Mouse (Mus musculus) embryo, embryonic 11.5 days (tissue): ENCODE data around the gene Gpatch3.

ENCODE experiments used
- DNase-seq: peaks from one replicate; pipeline ENCODE4 v3.0.0-alpha.2; 2012; ENCODE audit warnings: low read depth, low spot score

Gpatch3 gene

DNA sequence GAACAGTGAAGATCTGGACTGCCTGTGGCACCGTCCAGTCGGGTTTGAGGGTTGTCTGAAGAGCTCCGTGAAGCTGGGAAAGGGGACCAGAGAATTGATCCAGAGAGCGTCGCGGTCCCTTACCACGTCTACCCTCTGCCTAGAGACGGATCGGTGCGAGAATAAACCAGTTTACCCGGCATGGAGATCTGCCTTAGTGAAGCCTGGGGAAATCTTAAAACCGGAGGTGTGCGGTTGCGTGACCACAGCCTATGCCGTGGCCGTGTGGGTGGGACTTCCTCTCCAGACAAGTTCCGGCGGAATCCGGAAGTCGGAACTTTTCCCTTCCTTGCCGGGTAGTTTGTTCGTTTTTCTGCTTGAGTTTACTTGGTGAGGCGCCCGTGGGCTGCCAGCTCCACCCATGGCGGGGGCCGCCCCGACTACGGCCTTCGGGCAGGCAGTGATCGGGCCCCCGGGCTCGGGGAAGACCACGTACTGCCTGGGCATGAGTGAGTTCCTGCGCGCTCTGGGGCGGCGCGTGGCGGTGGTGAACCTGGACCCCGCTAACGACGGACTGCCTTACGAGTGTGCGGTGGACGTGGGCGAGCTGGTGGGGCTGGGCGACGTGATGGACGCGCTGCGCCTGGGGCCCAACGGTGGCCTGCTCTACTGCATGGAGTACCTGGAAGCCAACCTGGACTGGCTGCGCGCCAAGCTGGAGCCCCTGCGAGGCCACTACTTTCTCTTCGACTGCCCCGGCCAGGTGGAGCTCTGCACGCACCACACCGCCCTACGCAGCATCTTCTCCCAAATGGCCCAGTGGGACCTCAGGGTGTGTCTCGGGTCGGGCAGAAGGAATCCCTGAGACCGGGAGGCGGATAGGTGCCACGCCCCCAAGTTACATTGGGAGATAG lies 9.8 kb downstream of the Gpatch3 start, which contains the start of gene Gpn2:
TSS of gene Gpn2 (plus strand) at position 304 of the 893 bp plus-strand sequence.
- peak; percentile 66 for DNase-seq

- DNase-seq, result no peak
These were observed 18.0 kb downstream of the Gpatch3 start for GRCm38 (mm10) chr4:133592570-133592969.

DNA sequence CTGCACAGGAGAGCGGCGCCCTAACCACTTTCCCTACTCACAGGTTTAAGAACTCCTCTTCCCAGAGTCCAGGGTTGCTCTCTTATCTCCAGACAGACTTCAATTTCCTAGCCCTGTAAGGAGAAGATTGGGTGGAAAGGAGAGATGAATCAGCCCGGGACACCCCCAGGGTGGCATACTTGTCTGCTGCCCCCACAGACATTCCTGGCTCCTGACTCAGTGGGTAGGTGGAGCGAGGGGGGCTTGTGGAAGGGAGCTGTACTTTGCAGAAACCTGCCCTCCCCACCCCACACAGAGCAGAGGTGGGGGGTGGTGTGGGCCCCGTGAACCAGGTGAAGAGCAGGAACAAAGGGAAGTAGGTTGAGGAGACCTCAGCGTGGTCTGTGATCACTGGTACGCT lies 21.0 kb downstream of the Gpatch3 start:
- DNase-seq, result no peak

GRCm38 (mm10) chr4:133596084-133596483 lies 21.5 kb downstream of the Gpatch3 start:
- no peak for DNase-seq

DNA sequence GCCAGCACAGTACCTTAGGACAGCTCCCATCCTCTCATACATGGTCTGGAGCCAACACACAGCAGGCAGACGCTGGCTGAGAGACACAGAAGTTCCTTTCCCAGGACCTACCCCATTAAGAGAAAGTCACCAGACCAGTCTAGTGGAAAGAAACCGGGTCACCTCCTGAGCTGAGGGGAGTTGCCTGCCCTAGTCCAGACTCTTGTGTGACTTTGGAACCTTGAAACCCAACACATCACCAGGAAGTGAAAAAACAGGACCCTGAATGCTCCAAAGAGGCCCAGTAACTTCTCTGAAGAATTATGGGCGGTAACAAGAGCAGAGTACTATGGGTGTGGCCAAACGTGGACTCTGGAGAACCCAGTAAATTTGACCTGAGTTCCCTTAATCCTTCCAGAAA lies 24.1 kb downstream of the Gpatch3 start:
- DNase-seq, result no peak

GRCm38 (mm10) chr4:133599116-133599515 lies 24.6 kb downstream of the Gpatch3 start:
- DNase-seq, result no peak

- peak; percentile 75 for DNase-seq
These were observed 25.1 kb downstream of the Gpatch3 start for GRCm38 (mm10) chr4:133599571-133600073.

GRCm38 (mm10) chr4:133600306-133600705 lies 25.8 kb downstream of the Gpatch3 start:
- no peak for DNase-seq

- no peak for DNase-seq
These were observed 27.2 kb downstream of the Gpatch3 start, which contains the start of gene Sfn for GRCm38 (mm10) chr4:133601721-133602218. Sfn (minus strand) TSS chr4:133602168.

DNA sequence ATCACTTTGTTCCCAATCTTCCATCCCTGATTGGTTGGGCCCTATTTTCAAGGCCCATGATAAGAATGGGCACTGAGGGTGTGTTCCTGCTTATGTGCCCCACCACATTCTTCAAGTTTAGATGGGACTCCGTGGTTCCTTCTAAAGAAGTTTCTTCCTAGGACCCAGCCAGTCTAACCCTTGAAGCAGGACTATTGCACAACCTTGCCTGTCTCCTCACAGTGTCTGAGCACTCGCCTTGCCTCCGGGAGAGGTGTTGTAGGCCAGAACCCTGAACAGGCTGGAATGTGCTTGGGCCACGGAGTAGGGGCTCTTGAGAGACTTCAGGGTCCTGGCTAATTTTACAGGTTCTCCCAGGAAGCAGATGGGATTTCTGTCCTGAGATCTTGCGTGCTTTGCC lies 28.5 kb downstream of the Gpatch3 start:
- DNase-seq, result no peak

DNA sequence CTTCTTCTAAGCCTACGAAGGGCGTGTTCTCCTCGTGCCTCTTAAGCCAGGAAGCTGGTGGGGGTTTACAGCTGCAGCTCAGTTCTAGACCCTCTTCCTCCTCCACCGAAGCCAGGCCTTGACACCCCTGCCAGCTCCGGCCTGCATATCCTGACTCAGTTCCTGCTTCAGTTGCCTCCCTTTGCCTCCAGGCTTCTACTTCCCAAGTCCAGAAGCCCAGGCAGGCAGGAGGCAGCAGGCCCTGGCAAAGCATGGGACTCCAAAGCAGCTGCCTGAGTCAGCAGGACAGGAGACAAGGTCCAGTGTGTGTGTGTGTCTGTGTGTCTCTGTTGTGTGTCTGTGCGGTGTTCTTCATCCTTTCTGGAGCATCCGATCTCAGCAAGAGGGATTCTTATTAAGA lies 29.6 kb downstream of the Gpatch3 start:
- no peak for DNase-seq

- DNase-seq, result no peak
These were observed 30.3 kb downstream of the Gpatch3 start for GRCm38 (mm10) chr4:133604856-133605255.

DNA sequence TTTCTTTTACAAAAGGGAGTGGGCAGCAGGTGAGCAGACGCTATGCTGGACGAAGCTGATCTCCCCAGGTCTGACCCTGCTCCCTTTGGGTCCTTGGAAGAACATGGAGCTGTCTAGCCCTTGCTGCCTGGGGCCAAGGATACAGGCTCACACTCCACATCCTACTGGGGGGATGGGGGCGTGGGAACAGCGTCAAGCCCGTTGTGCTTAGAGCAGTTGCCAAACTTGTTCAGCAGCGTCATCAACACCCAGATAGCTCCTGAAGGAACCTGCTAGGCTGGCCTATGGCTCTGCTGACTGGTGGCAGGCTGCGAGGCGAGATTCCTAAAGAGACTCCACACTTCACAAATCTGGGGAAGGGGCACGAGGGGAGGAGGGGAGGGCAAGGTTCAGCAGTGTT lies 30.8 kb downstream of the Gpatch3 start:
- DNase-seq, result no peak

DNA sequence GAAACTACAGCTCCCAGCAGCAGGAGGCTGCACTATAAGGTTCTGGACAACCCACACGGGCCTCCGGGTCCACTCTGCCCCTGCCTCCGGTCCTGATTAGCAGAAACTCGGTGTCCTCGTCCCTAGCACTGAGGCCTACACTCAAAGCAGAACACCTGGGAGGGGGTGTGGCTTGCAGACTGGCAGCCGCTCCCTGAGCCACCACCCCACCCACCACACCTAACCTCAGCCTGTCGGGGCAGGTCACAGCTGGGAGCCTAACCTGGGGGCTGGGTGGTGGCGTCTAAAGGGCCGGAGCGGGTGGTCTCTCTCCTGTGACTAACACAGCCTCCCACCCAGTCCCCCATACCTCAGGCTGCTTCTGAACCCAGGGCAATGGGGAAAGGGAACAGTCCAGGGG lies 32.7 kb downstream of the Gpatch3 start:
- DNase-seq, result no peak

DNA sequence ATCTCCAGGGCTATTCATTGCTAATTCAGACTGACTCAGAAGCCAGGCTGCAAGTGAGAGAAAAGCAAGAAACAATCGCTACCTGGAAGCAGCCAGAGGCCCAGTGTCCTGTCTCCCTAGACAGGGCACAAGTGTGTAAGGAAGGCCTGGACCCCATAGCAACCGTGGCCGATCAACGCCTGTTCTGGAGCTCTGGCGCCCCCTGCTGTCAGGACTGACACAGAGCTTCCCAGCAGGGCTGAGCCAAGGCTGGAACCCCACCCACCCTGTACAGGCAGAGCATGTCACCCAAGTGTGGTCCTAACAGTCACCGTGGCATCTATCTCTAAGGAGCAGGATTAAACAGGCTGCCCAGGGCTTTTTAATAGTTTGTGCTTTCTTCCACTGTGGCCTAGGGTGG lies 35.2 kb downstream of the Gpatch3 start:
- peak; percentile 54 for DNase-seq

- no peak for DNase-seq
These were observed 37.3 kb downstream of the Gpatch3 start for GRCm38 (mm10) chr4:133611815-133612214.

DNA sequence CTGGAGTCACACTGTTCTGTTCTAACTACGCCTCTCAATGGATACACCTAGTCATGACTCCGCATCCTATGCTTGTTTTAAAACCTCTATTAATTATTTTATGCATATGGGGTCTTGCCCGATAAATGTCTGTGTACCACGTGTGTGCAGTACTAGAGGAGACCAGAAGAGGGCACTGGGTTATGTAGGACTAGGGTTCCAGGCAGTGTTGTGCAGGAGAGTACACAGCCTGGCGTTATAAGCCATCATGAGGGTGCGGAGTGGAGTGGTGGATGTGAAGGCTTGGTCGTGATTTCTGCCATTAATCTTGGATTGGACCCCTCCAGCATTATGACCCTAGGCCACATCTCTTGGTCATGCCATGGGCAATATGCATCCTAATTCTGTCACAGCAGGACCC lies 37.9 kb downstream of the Gpatch3 start:
- DNase-seq, result no peak

DNA sequence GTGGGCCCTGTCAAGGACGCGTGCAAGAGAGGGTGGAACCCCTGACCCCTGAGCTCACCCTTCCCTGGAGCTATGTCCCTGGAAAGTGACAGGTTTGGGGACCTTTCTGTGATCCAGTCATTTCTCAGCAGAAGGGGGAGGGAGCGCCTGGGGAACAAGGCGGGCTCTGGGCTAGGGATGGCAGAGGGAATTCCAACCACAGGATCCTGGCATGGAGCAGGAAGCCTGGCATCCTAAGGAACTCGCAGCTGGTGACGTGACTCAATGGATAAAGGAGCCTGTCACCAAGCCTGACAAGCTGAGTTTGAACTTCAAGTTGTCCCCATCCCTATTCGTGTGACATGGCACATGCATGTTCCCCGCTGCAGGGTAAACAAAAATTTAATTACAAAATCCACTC lies 38.5 kb downstream of the Gpatch3 start:
- DNase-seq, result no peak

GRCm38 (mm10) chr4:133613867-133614266 lies 39.3 kb downstream of the Gpatch3 start:
- DNase-seq, result no peak

DNA sequence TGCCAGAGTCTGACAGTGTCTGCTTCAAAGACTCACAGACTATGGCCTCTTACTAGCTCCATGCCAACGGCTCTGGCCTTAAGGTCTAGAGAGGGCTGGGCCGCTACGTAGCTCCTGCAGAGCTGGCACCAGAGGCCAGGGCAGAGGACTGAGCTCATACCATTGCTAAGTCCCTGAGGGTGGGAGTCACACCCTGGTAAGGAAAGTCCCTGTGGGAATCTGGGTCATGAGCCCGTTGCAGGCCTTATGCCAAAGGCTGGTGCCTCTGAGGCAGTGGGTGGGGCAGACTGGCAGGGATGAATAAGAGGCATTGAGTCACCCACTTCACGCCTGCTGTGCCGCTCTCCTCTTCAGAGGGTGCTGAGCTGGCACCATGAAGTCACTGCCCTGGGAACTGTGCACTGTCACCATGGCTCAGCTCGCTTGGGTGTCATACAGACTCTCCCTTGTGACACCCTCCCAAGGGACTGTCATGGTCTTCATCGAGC lies 39.8 kb downstream of the Gpatch3 start:
- no peak for DNase-seq

DNA sequence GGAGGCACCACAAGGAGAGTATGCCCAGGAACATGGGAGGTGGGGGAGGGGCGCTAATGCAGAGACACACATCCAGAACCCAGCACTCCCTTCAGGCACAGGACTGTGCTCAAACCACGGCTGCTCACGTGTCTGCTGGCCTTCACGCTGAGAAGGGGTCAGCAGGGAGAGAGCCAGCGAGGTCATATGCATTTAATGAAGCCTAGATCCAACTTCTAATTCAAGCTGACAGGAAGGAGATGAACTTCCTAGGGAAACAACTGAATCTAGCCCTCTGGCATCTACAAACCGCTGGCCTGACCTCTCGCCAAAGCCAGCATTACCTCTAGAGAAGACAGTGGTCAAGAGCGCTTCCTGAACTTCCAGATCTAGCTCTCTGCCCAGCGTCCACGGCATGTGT lies 40.9 kb downstream of the Gpatch3 start:
- DNase-seq, result no peak

DNA sequence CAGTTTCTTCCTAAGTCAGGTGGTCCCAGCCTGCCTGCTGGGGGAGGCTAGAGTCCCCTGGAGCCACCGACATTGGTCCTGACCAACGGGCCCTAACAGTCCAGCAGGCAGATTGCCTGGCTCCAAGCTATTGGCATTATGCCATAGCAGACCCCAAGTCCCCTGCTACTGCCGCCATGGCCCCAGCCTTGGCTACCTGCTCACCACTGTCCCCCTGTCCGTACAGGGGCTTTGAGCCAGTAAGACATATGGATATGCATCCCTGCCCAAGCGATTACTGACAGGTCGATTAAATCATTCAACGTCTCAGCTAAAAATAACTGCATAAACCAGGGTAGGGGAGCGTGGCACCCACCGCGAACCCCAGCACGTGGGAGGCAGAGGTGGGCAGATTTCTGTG lies 43.4 kb downstream of the Gpatch3 start:
- DNase-seq, result no peak
